In genomic region chr1:170076339-170076738, GRCm38 (mm10) we compare ENCODE assay signal across 17 mouse cellular contexts. TPM values are rescaled to one million over a fixed set of nuclear protein-coding genes. Genes with fewer than 3 reads are reported as not detected.
"Had no signal": no experiment of that assay in that cellular context is flagged by ENCODE, and none has a peak within 500 bp of the region (broad histone marks: within the 10 kb centered on the region; RNA-seq: fewer than 3 reads in every experiment).

No protein-coding gene starts in this region.

- H3K27ac ChIP-seq: neural tube, embryonic 12.5 days; neural tube, embryonic 13.5 days; stomach, embryonic 15.5 days; stomach, postnatal 0 days had no signal

- H3K36me3 ChIP-seq: neural tube, embryonic 12.5 days; neural tube, embryonic 13.5 days; stomach, embryonic 15.5 days had no signal

- H3K27me3 ChIP-seq: neural tube, embryonic 12.5 days; neural tube, embryonic 13.5 days; stomach, embryonic 15.5 days had no signal

- H3K9me3 ChIP-seq: neural tube, embryonic 12.5 days; neural tube, embryonic 13.5 days; stomach, embryonic 15.5 days had no signal

- H3K9ac ChIP-seq: neural tube, embryonic 12.5 days; neural tube, embryonic 13.5 days; stomach, embryonic 15.5 days had no signal

- DNase-seq: retina, postnatal 1 day; right cerebral cortex, adult 18-20 months; right cerebral cortex, postnatal 14 days; right cerebral cortex, postnatal 25 days; right cerebral cortex, postnatal 4 days; spleen, adult 18-20 months; thymus, adult 18-20 months; thymus, adult 2 months; thymus, postnatal 14 days; thymus, postnatal 25 days; thymus, postnatal 36 days; thymus, postnatal 4 days had no signal

- H3K4me1 ChIP-seq: neural tube, embryonic 12.5 days; neural tube, embryonic 13.5 days; stomach, embryonic 15.5 days had no signal

- H3K4me3 ChIP-seq: neural tube, embryonic 12.5 days; neural tube, embryonic 13.5 days; stomach, embryonic 15.5 days had no signal

- H3K4me2 ChIP-seq: neural tube, embryonic 12.5 days; neural tube, embryonic 13.5 days; stomach, embryonic 15.5 days had no signal

RNA-seq across cellular contexts. Expression of gene Ddr2, which starts 34.2 kb away (rescaled TPM):
- total RNA-seq: neutrophil, adult 5-6 weeks had no signal
